Mouse (Mus musculus): ENCODE results near the gene Gm21970.

Gene Gm21970

GRCm38 (mm10) chr16:91391421-91391820, at the start of gene Gm21970:
TSS of gene Gm21970 (plus strand) at chr16:91391721.
- DNase-seq (ENCODE audit: low read depth) = no peak

DNA sequence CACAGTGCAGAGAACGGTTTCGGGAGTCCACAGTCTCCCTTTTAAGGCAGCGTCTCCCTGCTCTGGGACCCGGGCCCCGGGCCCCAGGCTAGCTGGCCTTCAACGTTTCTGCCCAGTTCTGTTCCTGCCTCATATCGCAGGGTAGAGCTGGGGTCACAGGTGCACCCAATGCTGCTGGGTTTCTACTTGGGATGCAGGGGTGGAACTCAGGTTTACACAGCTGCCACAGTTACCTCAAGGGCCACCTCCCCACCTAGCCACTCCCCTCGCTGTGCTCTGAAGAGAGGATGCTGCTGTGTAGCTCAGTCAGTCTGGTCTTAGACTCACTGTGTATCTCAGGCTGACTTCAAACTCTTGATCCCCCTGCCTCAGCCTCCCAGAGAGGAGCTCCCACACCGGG, 45.0 kb upstream of the Gm21970 start:
- no peak for DNase-seq (ENCODE audit: low read depth)

- DNase-seq (ENCODE audit: low read depth) = no peak
Observed at GRCm38 (mm10) chr16:91347491-91348263, 43.8 kb upstream of the Gm21970 start.

GRCm38 (mm10) chr16:91348264-91348565, 43.3 kb upstream of the Gm21970 start:
- no peak for DNase-seq (ENCODE audit: low read depth)

DNA sequence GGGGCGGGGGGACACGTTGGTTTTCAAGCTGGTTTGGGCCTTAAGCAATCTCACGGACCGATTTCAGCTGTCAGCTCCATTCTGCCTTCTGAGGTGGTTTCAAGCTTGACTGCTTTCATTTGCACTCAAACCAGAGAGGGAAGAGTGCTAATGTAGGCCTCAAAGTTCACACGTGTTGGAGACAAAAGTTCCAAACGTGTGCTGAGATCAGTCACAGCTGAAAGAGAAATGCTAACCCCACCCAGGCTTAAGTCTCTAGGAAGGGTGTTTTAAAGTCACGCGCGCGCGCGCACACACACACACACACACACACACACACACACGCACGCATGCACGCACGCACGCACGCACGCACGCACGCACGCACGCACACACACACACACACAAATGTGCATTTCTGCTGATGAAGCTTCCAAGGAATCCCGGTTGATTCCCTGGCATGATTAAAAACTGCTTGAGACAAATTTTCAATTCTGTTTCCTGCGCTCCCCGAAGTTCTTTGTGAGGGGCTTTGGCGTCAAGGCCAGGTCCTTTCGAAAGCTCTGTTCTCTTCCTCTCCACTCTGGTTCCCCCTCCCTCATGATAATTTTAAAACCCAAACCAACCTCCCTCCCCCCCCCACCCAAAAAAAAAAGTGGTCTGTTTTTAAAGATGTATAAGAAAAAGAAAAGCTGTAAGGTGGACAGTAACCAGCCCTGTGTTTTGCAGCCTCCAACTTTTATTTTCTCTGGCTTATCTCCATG, 42.8 kb upstream of the Gm21970 start:
- no peak for DNase-seq (ENCODE audit: low read depth)

- DNase-seq (ENCODE audit: low read depth) = peak; percentile 83
Observed at GRCm38 (mm10) chr16:91352084-91352562, 39.4 kb upstream of the Gm21970 start.

- DNase-seq (ENCODE audit: low read depth) = no peak
Observed at GRCm38 (mm10) chr16:91352749-91353148, 38.8 kb upstream of the Gm21970 start.

DNA sequence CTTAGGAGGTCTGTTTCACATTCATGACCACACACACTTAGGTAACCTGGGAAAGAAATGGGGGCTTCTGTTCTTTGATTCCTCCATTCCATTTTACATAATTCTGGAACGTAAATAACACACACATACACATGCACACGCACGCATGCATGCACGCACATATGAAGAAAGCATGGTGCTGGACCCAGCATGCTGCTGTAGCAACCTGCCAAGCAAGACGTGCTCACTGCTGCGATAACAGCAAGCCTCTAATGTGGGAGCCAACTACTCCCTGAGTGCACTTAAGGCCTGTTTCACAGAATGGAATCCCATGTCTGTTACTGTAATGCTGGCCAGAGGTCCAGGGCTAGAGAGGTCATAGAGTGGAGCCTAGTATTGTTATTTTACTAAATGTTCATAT, 38.3 kb upstream of the Gm21970 start:
- DNase-seq (ENCODE audit: low read depth) = no peak

DNA sequence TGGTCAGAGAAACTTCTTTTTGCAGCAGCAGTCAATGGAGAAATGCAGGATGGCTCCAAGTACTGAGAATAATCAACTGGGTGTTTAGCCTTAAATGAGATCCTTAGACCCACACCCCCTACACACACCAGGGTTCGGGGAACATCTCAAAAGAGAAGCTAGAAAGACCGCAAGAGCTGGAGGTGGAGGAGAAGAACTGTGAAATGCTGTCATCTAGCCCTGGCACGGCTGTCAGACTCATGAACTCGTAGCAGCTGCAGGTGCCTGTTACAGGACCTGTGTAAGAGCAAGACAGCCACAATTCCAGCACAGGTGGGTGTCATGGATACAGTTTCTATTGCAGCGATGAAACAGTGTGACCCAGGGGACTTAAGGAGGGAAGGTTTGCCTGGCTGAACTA, 37.9 kb upstream of the Gm21970 start:
- no peak for DNase-seq (ENCODE audit: low read depth)

DNA sequence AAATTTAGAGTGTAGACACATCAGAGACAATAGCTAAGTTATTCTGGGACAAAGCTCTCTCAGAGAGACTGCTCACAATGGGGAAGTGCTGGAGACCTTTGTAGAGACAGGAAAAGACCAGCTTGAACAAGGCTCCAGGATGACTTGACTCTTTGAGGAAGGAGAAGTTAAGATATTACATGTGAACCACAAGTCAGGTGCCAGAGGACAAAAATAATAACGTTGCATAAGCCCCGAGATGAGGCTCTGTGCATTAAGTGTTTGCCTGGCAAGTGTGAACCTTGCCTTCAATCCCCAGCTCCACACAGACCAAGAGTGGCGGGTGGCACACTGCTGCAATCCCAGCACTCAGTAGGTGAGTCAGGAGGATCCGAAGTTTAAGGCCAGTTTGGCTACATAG, 36.9 kb upstream of the Gm21970 start:
- no peak for DNase-seq (ENCODE audit: low read depth)

DNA sequence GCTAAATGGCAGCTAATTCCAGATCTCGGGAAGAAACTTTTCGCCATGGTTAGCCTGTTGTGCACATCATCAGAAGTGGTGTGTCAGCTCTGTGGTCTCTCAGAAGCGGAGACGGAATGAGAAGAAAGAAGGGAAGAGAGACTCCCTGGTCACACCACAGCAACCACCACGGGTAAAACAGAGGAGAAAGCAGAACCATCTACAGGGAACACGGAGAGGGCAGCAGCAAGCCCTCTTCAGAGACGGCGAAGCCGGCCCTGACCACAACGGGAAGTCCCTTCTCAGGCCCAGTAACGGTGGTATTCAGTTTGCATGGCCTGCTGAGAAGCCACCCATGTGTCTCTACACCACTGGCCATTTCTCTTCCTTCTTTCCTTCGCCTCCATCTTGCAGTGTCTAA, 36.4 kb upstream of the Gm21970 start:
- DNase-seq (ENCODE audit: low read depth) = no peak

- no peak for DNase-seq (ENCODE audit: low read depth)
Observed at GRCm38 (mm10) chr16:91356760-91357525, 34.6 kb upstream of the Gm21970 start.

GRCm38 (mm10) chr16:91357526-91357900, 34.0 kb upstream of the Gm21970 start:
- DNase-seq (ENCODE audit: low read depth) = no peak

DNA sequence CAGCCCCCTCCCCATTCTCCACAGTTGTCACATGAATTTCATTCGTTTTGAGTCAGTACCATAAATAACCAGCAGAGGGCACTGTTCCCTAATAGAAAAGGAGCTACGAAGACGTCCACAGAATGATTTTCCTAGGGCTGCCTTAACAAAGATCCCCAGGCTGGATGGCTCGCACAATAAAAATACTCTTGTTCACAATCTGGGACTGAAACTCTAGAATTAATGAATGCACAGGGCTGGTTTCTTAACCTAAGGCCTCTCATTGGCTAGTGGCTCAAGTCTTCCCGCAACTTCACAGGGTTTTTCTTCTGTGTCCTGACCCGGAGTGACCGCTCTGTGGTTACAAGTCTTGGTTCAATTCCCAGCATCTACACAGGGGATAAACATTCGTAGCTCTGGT, 33.0 kb upstream of the Gm21970 start:
- DNase-seq (ENCODE audit: low read depth) = peak; percentile 91

- DNase-seq (ENCODE audit: low read depth) = no peak
Observed at GRCm38 (mm10) chr16:91359531-91359930, 32.0 kb upstream of the Gm21970 start.

DNA sequence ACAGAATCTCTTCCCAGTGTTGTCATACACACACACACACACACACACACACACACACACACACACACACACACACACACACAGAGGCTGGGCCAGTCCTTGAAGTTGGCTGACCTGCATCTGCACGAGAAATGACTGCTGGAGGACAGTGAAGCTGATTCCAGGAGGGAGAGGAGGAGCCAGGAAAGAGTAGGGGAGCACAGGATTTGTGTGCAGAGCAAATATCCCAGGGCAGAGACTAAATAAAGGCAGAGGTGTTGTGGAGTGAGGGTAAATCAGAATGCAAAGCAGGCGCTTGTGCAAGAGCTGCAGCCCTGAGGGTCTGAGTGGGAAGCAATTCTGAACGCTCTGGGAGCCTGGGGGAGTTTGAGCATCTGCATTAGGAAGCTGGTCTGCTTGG, 31.4 kb upstream of the Gm21970 start:
- DNase-seq (ENCODE audit: low read depth) = no peak

DNA sequence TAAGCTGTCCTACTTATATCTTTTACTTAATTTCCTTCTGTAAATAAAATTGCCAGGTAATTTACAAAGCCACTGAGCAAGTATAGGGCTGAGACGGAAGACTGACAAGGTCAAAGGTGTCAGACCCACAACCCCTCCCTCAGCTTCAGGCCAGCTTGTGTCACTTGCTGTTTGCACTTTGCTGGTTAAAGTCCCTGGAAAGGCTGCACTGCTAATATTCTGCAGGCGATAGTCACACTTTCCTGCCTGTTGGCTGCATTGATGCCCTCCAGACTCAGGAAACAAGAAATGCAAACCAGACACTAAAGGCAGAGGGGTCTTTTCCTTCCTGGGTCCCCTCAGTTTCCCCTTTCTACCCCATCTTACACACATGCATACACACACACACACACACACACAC, 29.5 kb upstream of the Gm21970 start:
- DNase-seq (ENCODE audit: low read depth) = no peak

- no peak for DNase-seq (ENCODE audit: low read depth)
Observed at GRCm38 (mm10) chr16:91362616-91363272, 28.8 kb upstream of the Gm21970 start.

DNA sequence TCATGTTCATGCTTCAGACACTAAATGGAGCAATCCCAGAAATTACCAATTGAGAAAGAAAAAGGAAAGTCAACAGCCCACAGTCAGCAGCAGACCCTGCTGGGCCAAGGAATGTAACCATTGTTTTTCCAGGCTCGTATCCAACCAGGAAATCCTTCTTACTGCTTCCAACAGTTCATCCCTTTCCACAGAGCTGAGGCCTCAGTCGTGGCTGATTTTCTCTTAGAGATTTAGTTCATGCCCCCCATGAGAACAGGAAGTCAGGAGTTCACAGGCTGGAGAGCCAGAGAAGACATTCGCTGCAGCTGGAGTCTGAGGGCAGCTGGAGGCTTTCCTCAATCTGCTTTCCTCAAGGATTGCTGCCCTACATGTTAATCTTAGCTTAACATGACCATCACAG, 28.0 kb upstream of the Gm21970 start:
- DNase-seq (ENCODE audit: low read depth) = no peak

DNA sequence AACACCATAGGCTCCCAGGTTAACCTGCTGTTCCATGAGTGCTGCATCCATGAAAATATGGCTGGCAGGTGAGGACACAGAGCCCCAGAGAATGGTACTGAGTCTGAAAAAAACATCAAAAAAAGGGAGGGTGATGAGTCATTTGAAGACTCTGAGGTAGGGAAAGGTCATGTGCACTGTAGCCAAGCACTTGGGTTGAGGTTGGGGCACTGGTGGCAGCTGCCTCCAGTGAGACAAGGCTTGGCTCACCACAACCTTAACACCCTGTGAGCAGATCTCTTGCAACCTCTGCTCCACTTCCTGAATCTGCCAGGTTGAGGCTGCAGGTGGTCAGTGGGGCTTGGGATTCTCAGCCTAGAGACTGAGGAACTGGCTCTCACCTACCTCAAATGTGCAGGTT, 25.0 kb upstream of the Gm21970 start:
- peak; percentile 64 for DNase-seq (ENCODE audit: low read depth)

- peak; percentile 33 for DNase-seq (ENCODE audit: low read depth)
Observed at GRCm38 (mm10) chr16:91367066-91367465, 24.5 kb upstream of the Gm21970 start.

Data from naive thymus-derived CD4-positive, alpha-beta T cell, adult 2 months (primary cell).